Comparison of ENCODE assay signal across 1 mouse cellular context in the genomic region with DNA sequence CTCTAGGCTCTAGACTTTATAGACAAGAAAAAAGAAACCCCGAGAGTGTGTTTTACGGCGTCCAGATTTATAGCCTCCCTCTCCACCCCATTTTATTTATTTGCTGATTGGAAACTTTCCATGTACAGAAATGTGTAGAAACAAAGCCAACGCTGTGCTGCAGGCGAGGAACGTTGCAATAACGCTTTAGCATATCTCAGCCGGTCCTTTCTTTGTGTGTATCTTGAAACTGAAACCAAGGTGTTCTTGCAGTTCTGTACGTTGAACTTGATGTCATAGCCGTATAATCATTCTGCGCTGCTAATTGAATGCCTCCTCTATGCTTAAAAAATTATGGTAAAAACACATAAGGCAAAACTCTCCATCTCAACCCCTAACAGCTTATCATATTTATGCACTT.
TF ChIP-seq lines count a peak whose summit lies in the region.

No protein-coding gene starts in this region.

TF ChIP-seq in CH12.LX, 34 proteins besides CTCF, POLR2A, EP300 and RAD21:
- TF ChIP-seq ZKSCAN1 (IDR thresholded peaks at IDR 0.05; ENCODE audit: borderline replicate concordance, low read depth, low read length) (no peak), GABPA (IDR thresholded peaks at IDR 0.05; ENCODE audit: insufficient replicate concordance, low read depth, low read length) (no peak), MXI1 (IDR thresholded peaks at IDR 0.05; ENCODE audit: low read depth, low read length) (no peak), MEF2A (IDR thresholded peaks at IDR 0.05; ENCODE audit: borderline replicate concordance, low read depth, low read length) (no peak), KAT2A (IDR thresholded peaks at IDR 0.05; ENCODE audit: insufficient replicate concordance, low read length) (no peak), JUND (conservative IDR thresholded peaks at IDR 0.05; ENCODE audit: low read depth, low read length) (no peak), SMC3 (IDR thresholded peaks at IDR 0.05; ENCODE audit: low read depth, low read length) (no peak), BHLHE40 (IDR thresholded peaks at IDR 0.05; ENCODE audit: low read depth, low read length) (no peak), SIN3A (IDR thresholded peaks at IDR 0.05; ENCODE audit: low read length) (no peak), PAX5 (IDR thresholded peaks at IDR 0.05; ENCODE audit: low read length) (no peak), ZMIZ1 (IDR thresholded peaks at IDR 0.05; ENCODE audit: low read depth, low read length) (no peak), CHD1 (IDR thresholded peaks at IDR 0.05; ENCODE audit: low read depth, low read length) (no peak)
